Mouse (Mus musculus) urinary bladder, postnatal 0 days (tissue): Measurements from ENCODE around the gene Olfr1318. TPM values are rescaled to one million over a fixed set of nuclear protein-coding genes. Genes with fewer than 3 reads are reported as not detected.

ENCODE experiments used
- polyA plus RNA-seq: library from polyadenylated mRNA; unstranded; fragments of >200 nt; fragmentation: Nextera tagmentation; extraction: Ambion mirVana; gene quantifications from 2 replicates; pipeline ENCODE4 v1.2.1, GENCODE M21; 2015

Gene Olfr1318
- polyA plus RNA-seq: 0.06 and 0.23 TPM in 2 replicates

DNA sequence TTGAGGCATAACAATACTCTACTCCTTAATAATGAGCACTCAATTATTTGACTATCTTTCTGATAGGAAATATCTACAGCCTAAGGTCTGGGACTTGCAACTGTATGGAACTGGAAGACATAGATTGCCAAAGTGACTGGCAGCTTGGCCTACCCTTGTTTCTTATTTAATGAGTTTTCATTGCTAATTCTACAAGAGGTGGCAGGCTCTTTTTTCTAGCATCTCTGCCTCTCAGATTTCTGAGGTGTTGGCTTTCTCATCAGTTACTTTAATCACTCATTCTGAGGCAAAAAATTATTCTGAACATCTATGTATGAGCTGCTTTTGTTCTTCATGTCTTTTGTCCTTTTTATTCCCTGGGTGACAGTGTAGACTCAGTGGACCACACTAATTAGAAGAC, at the start of gene Olfr1318:
Olfr1318 (plus strand) TSS at position 301 of the 400 bp plus-strand sequence.

DNA sequence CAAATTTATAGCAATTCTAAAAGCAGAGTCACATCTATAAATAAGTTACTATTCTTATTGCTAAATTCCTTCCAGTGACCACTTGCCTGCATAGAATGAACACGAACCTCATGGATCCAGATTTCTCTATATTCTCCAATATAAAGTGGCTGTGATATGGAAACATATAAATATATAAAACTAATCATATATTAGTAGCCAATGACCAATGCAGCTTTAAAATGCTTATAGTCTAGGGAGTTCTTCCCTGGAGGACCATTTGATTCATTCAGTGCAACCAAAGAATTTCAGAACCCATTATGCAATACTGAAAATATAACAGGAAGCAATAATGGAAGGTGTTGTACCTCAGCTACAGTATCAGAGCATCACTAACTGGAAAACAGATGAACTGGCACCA, 38.7 kb upstream of the Olfr1318 start, which contains the start of gene Olfr1315-ps1:
Olfr1315-ps1 (minus strand) TSS at position 101 of the 400 bp plus-strand sequence.

GRCm38 (mm10) chr2:112134877-112135276, 19.1 kb upstream of the Olfr1318 start, which contains the start of gene Olfr1316:
TSS of gene Olfr1316 (minus strand) at chr2:112134977.

GRCm38 (mm10) chr2:112140029-112140428, 14.0 kb upstream of the Olfr1318 start, which contains the start of gene Olfr1317:
TSS of gene Olfr1317 (plus strand) at chr2:112140329.

Other genes with a start within 250 kb of the Olfr1318 start
- gene Olfr1306, start 237.9 kb upstream of the Olfr1318 start, polyA plus RNA-seq: not detected in 2 replicates
- not detected in 2 replicates for gene Olfr1307, start 204.8 kb upstream of the Olfr1318 start, polyA plus RNA-seq
- gene Olfr1308, start 189.3 kb upstream of the Olfr1318 start, polyA plus RNA-seq: not detected in 2 replicates
- gene Olfr1309, start 163.9 kb upstream of the Olfr1318 start, polyA plus RNA-seq: not detected in 2 replicates
- not detected in 2 replicates for gene Olfr1310, start 141.5 kb upstream of the Olfr1318 start, polyA plus RNA-seq
- not detected in 2 replicates for gene Olfr1311, start 129.8 kb upstream of the Olfr1318 start, polyA plus RNA-seq
- gene Olfr1312, start 104.0 kb upstream of the Olfr1318 start, polyA plus RNA-seq: not detected in 2 replicates
- not detected in 2 replicates for gene Olfr1313, start 76.4 kb upstream of the Olfr1318 start, polyA plus RNA-seq
- gene Olfr1314, start 57.4 kb upstream of the Olfr1318 start, polyA plus RNA-seq: not detected in 2 replicates
- not detected in 2 replicates for gene Olfr1315-ps1, start 38.8 kb upstream of the Olfr1318 start, polyA plus RNA-seq
- not detected in 2 replicates for gene Olfr1316, start 19.2 kb upstream of the Olfr1318 start, polyA plus RNA-seq
- gene Olfr1317, start 13.9 kb upstream of the Olfr1318 start, polyA plus RNA-seq: not detected in 2 replicates
- 25.4 and 26.8 TPM in 2 replicates for gene Lpcat4, start 85.3 kb downstream of the Olfr1318 start, polyA plus RNA-seq
- not detected in 2 replicates for gene Nutm1, start 105.1 kb downstream of the Olfr1318 start, polyA plus RNA-seq
- gene Nop10, start 107.7 kb downstream of the Olfr1318 start, polyA plus RNA-seq: 126 and 144 TPM in 2 replicates
- 8.3 and 9.3 TPM in 2 replicates for gene Slc12a6, start 111.6 kb downstream of the Olfr1318 start, polyA plus RNA-seq
- not detected in 2 replicates for gene Gm21985, start 112.1 kb downstream of the Olfr1318 start, polyA plus RNA-seq
- 101 and 118 TPM in 2 replicates for gene Emc4, start 213.8 kb downstream of the Olfr1318 start, polyA plus RNA-seq
- gene Katnbl1, start 225.0 kb downstream of the Olfr1318 start, polyA plus RNA-seq: 16.3 and 21.1 TPM in 2 replicates